Mouse (Mus musculus) embryonic fibroblast, embryonic 13.5 days (primary cell): Measurements from ENCODE around the gene Fam49a.

ENCODE experiments used
- CTCF ChIP-seq: IDR thresholded peaks from 2 replicates; pipeline ENCODE4 v1.5.1; 2011; ENCODE audit warnings: mild to moderate bottlenecking, control low read depth, low read length, moderate library complexity, borderline replicate concordance; ENCODE audit not compliant: insufficient read depth
- POLR2A ChIP-seq: IDR thresholded peaks from 2 replicates; pipeline ENCODE4 v1.6.1; 2011; ENCODE audit warnings: low read depth, mild to moderate bottlenecking, control low read depth, low read length, moderate library complexity

GRCm38 (mm10) chr12:12389271-12389670, 127.3 kb downstream of the Fam49a start:
- no peak for TF ChIP-seq CTCF
- no peak for TF ChIP-seq POLR2A
